Mouse (Mus musculus) ES-Bruce4 (cell line): ENCODE measurements at regions not wholly inside any gene's neighbourhood (a gene's known extent, or its start where the extent isn't known, plus 50 kb on each side); places are given as distances from the start of the nearest gene placed in this dataset.

ENCODE experiments used
- H3K27ac ChIP-seq: 2 replicates; pipeline ENCODE4 v1.5.1; 2012; ENCODE audit warnings: low read length, inconsistent platforms; ENCODE audit not compliant: insufficient read depth
- H3K27me3 ChIP-seq: 2 replicates; pipeline ENCODE4 v1.6.1; 2012; ENCODE audit warnings: mild to moderate bottlenecking, low read length, inconsistent platforms; ENCODE audit not compliant: control insufficient read depth, poor library complexity, insufficient read depth, severe bottlenecking
- H3K36me3 ChIP-seq: 2 replicates; pipeline ENCODE4 v1.6.1; 2012; ENCODE audit warnings: inconsistent platforms, mild to moderate bottlenecking, low read length, moderate library complexity; ENCODE audit not compliant: control insufficient read depth, poor library complexity, insufficient read depth, severe bottlenecking
- H3K4me1 ChIP-seq: one replicate; pipeline ENCODE4 v1.8.1; 2011; ENCODE audit warnings: low read length; ENCODE audit not compliant: control insufficient read depth, insufficient read depth
- H3K4me3 ChIP-seq: 2 replicates; pipeline ENCODE4 v1.5.1; 2011; ENCODE audit warnings: low read depth, mild to moderate bottlenecking, low read length
- H3K9ac ChIP-seq: 2 replicates; pipeline ENCODE4 v1.6.1; 2012; ENCODE audit warnings: low read depth, mild to moderate bottlenecking, inconsistent platforms; ENCODE audit not compliant: poor library complexity, severe bottlenecking
- H3K9me3 ChIP-seq: replicated peaks from 2 replicates; pipeline ENCODE4 v1.6.1; 2012; ENCODE audit warnings: mild to moderate bottlenecking, low read length, inconsistent platforms; ENCODE audit not compliant: control insufficient read depth, poor library complexity, insufficient read depth, severe bottlenecking
- CTCF ChIP-seq: IDR thresholded peaks from one replicate; pipeline ENCODE4 v1.8.1; 2011; ENCODE audit warnings: low read depth, low read length
- EP300 ChIP-seq: IDR thresholded peaks from 2 replicates; pipeline ENCODE4 v1.6.1; 2011; ENCODE audit warnings: low read depth, low read length; ENCODE audit not compliant: insufficient read depth
- POLR2A ChIP-seq: IDR thresholded peaks from one replicate; pipeline ENCODE4 v1.8.1; 2011; ENCODE audit warnings: low read length; ENCODE audit not compliant: insufficient read depth

DNA sequence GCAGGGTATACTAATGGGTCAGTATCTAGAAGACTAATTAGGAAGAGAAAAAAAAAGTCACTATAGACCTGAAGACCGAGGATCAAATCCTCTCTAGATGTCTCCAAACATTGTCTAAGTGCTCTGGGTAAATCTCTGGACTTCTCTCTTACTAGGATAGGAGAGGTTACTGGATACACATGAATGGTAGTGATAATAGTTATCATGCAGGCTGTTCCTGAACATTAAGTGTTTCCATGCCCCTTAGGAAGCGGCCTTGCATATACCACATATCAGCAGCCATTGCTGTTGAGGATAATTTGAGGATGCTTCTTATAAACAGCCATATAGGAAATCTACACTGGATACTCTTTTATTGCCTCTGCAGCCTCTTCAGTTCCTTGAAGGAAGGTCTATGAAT, 274.2 kb upstream of the Ppargc1a start:
- H3K9me3 ChIP-seq: no peaks in the 10 kb centered on the region
- H3K4me3 ChIP-seq: no peak overlapping the region
- H3K27ac ChIP-seq: no peak overlapping the region
- no peak for TF ChIP-seq POLR2A
- TF ChIP-seq CTCF: no peak
- H3K27me3 ChIP-seq: no peaks in the 10 kb centered on the region
- no peaks in the 10 kb centered on the region for H3K36me3 ChIP-seq
- no peak overlapping the region for H3K9ac ChIP-seq
- H3K4me1 ChIP-seq: no peaks in the 10 kb centered on the region

DNA sequence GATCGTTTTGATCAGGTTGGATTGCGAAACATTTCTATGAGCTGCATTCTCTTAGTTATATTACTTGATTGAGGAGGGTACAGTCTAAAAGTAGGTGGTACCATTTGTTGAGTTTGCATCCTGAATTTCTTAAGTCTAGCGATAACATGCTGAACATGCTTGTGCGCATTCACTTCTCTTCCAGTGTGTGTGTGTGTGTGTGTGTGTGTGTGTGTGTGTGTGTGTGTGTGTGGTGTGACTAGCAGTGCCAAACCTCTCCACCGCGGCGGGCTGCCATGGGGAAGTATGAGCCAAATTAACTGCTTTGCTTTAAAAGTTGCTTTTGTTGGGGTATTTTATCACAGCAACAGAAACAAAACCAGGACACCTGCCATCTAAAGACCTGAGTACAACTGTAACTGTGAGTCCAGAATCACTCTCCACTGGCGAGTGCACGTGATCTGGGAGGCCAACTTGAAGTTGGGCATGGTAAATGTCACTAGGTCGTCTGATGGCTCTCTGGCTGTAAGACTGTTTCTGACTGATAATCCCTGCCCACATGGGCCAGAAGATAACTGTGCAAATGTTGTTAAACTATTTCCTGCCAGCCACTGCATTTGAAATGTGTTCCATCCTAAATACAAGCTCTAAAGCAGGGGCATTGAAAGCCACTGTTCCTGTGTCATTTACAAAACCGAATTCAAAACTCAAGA, 273.3 kb upstream of the Ppargc1a start:
- Histone ChIP-seq H3K9me3 (no peaks in the 10 kb centered on the region), H3K27ac (no peak overlapping the region), H3K36me3 (no peaks in the 10 kb centered on the region), H3K4me1 (no peaks in the 10 kb centered on the region), H3K4me3 (no peak overlapping the region), H3K9ac (no peak overlapping the region), H3K27me3 (no peaks in the 10 kb centered on the region)
- TF ChIP-seq POLR2A (no peak), CTCF (no peak), EP300 (no peak)

DNA sequence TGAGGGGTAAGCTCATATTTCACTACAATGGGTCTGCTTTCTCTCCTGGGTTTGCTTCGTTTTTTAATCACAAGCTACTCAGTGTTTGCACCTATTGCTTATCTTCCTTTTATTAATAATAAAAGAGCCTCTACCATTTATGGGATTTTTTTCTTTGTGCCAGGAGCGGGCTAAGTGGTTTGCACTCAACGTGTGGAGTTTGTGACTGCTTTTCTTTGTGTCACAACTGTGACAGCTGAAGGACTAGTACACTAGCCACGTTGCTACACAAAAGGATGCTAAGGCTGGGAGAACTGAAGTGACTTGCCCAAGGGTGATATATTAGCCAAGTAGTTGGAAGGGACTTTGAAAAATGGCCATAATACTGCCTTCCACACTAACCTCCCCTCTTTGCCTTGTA, 271.8 kb upstream of the Ppargc1a start:
- no peaks in the 10 kb centered on the region for H3K27me3 ChIP-seq
- H3K9me3 ChIP-seq: no peaks in the 10 kb centered on the region
- no peak overlapping the region for H3K4me3 ChIP-seq
- no peaks in the 10 kb centered on the region for H3K36me3 ChIP-seq
- H3K9ac ChIP-seq: no peak overlapping the region
- TF ChIP-seq POLR2A (no peak), CTCF (no peak), EP300 (no peak)
- H3K27ac ChIP-seq: no peak overlapping the region
- no peaks in the 10 kb centered on the region for H3K4me1 ChIP-seq

DNA sequence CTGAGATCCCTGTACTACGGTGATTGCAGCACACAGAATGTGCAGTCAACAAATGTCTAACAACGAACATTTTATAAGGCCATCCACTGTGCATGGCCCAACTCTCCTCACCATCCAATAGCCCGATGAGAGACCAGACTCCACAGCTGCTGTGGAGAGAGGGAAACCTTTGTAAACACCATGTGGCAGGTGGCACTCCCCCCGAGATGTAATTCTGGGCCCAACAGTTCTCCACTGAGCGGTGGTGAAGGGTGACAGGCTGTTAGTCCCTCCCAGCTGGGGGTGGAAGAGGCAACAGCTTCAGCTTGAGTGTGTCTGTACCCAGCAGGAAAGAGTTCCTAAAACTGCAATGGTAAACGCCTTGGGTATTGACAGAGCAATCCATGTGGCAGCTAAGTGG, 263.0 kb upstream of the Ppargc1a start:
- no peak overlapping the region for H3K9ac ChIP-seq
- H3K27me3 ChIP-seq: no peaks in the 10 kb centered on the region
- H3K4me3 ChIP-seq: no peak overlapping the region
- H3K9me3 ChIP-seq: no peaks in the 10 kb centered on the region
- no peaks in the 10 kb centered on the region for H3K4me1 ChIP-seq
- no peak for TF ChIP-seq CTCF
- no peak for TF ChIP-seq EP300
- TF ChIP-seq POLR2A: no peak
- H3K27ac ChIP-seq: no peak overlapping the region
- no peaks in the 10 kb centered on the region for H3K36me3 ChIP-seq

DNA sequence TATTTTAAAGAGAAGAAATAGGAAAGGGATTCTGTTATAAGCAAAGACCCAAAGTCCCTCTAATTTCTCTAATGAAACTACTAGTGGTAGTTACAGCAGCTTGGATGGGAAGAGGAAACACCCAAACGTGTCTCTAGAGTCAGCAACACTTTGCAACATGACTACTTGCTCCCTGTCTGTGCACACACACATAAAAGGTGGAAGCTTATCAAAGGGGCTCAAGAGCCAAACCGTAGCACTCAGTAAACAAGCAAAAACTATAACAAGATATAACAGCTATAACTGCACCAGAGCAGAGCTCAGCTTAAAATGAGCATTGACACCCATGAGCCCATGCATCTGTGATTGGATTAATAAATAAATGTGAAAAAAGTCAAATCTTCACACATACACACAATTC, 262.5 kb upstream of the Ppargc1a start:
- Histone ChIP-seq H3K4me3 (no peak overlapping the region), H3K27me3 (no peaks in the 10 kb centered on the region), H3K9me3 (no peaks in the 10 kb centered on the region), H3K4me1 (no peaks in the 10 kb centered on the region), H3K9ac (no peak overlapping the region), H3K36me3 (no peaks in the 10 kb centered on the region), H3K27ac (no peak overlapping the region)
- TF ChIP-seq POLR2A: no peak
- TF ChIP-seq CTCF: no peak
- TF ChIP-seq EP300: no peak

DNA sequence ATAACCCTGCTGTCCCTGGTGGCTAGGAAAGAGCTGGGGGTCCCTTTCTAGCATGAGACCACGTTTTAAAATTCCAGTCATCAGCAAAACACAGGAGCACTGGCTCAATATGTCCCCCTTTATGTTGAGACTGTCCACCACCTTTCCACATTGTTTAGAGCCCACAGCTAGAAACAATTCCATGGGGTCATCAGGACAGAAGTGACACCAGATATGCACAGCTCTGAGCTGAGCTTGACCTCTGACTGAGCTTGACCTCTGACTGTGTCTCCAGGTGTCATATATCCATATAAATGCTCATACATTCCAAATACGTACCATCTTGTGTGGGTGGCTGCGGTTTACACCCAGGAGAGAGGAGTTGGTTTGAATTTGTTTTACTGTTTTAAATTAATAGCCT, 262.1 kb upstream of the Ppargc1a start:
- TF ChIP-seq EP300 (no peak), POLR2A (no peak), CTCF (no peak)
- no peaks in the 10 kb centered on the region for H3K36me3 ChIP-seq
- no peak overlapping the region for H3K4me3 ChIP-seq
- no peak overlapping the region for H3K27ac ChIP-seq
- H3K4me1 ChIP-seq: no peaks in the 10 kb centered on the region
- H3K27me3 ChIP-seq: no peaks in the 10 kb centered on the region
- H3K9me3 ChIP-seq: no peaks in the 10 kb centered on the region
- H3K9ac ChIP-seq: no peak overlapping the region
